Mouse (Mus musculus): ENCODE measurements around the gene Rsl24d1. TPM values are rescaled to one million over a fixed set of nuclear protein-coding genes. Genes with fewer than 3 reads are reported as not detected.

The Rsl24d1 gene
- 51.1 TPM for polyA plus RNA-seq (2014; fragmentation: Illumina TruSeq; extraction: RNeasy Lipid Tissue Mini Kit (QIAGEN cat#74804); ENCODE audit: low read depth, low replicate concordance)

GRCm38 (mm10) chr9:73112919-73113906 lies at the start of gene Rsl24d1:
Rsl24d1 (plus strand) TSS chr9:73113426.

GRCm38 (mm10) chr9:73101536-73101935 lies 11.7 kb upstream of the Rsl24d1 start, which contains the start of gene Khdc3:
Khdc3 (plus strand) TSS chr9:73101836.

GRCm38 (mm10) chr9:73102181-73102580 lies 11.0 kb upstream of the Rsl24d1 start, which contains the start of gene Gm20509:
Gm20509 (plus strand) TSS chr9:73102470.

Other genes with a start within 250 kb of the Rsl24d1 start
- gene Pygo1, start 187.8 kb upstream of the Rsl24d1 start, polyA plus RNA-seq (2014; fragmentation: Illumina TruSeq; extraction: RNeasy Lipid Tissue Mini Kit (QIAGEN cat#74804); ENCODE audit: low read depth, low replicate concordance), result 2.3 TPM
- 0.79 TPM for gene Dyx1c1, start 154.6 kb upstream of the Rsl24d1 start, polyA plus RNA-seq (2014; fragmentation: Illumina TruSeq; extraction: RNeasy Lipid Tissue Mini Kit (QIAGEN cat#74804); ENCODE audit: low read depth, low replicate concordance)
- gene Gm44503, start 154.6 kb upstream of the Rsl24d1 start, polyA plus RNA-seq (2014; fragmentation: Illumina TruSeq; extraction: RNeasy Lipid Tissue Mini Kit (QIAGEN cat#74804); ENCODE audit: low read depth, low replicate concordance), result not detected
- 14.7 TPM for gene Ccpg1os, start 128.0 kb upstream of the Rsl24d1 start, polyA plus RNA-seq (2014; fragmentation: Illumina TruSeq; extraction: RNeasy Lipid Tissue Mini Kit (QIAGEN cat#74804); ENCODE audit: low read depth, low replicate concordance)
- 111 TPM for gene Ccpg1, start 128.0 kb upstream of the Rsl24d1 start, polyA plus RNA-seq (2014; fragmentation: Illumina TruSeq; extraction: RNeasy Lipid Tissue Mini Kit (QIAGEN cat#74804); ENCODE audit: low read depth, low replicate concordance)
- gene Pigb, start 73.0 kb upstream of the Rsl24d1 start, polyA plus RNA-seq (2014; fragmentation: Illumina TruSeq; extraction: RNeasy Lipid Tissue Mini Kit (QIAGEN cat#74804); ENCODE audit: low read depth, low replicate concordance), result 11.6 TPM
- gene Rab27a, start 68.6 kb upstream of the Rsl24d1 start, polyA plus RNA-seq (2014; fragmentation: Illumina TruSeq; extraction: RNeasy Lipid Tissue Mini Kit (QIAGEN cat#74804); ENCODE audit: low read depth, low replicate concordance), result 72.0 TPM
- gene Khdc3, start 11.6 kb upstream of the Rsl24d1 start, polyA plus RNA-seq (2014; fragmentation: Illumina TruSeq; extraction: RNeasy Lipid Tissue Mini Kit (QIAGEN cat#74804); ENCODE audit: low read depth, low replicate concordance), result not detected
- gene Gm20509, start 11.0 kb upstream of the Rsl24d1 start, polyA plus RNA-seq (2014; fragmentation: Illumina TruSeq; extraction: RNeasy Lipid Tissue Mini Kit (QIAGEN cat#74804); ENCODE audit: low read depth, low replicate concordance), result not detected

Data from sigmoid colon, adult 10 weeks (tissue).